In genomic region chr13:57855766-57856165, GRCm38 (mm10) we compare ENCODE assay signal across 30 mouse cellular contexts. TPM values are rescaled to one million over a fixed set of nuclear protein-coding genes. Genes with fewer than 3 reads are reported as not detected.
DNase-seq lines count a peak whose midpoint lies in the region; ATAC-seq lines count a peak whose summit lies in the region.
"Had no signal": no experiment of that assay in that cellular context is flagged by ENCODE, and none has a peak within 500 bp of the region (broad histone marks: within the 10 kb centered on the region; RNA-seq: fewer than 3 reads in every experiment).

No protein-coding gene starts in this region.

- no peaks in the 10 kb centered on the region for H3K36me3 ChIP-seq in forebrain, embryonic 15.5 days
- no peaks in the 10 kb centered on the region for H3K36me3 ChIP-seq in forebrain, embryonic 12.5 days (replicated peaks)
- H3K36me3 ChIP-seq in hindbrain, embryonic 13.5 days: no peaks in the 10 kb centered on the region
- no peaks in the 10 kb centered on the region for H3K36me3 ChIP-seq in hindbrain, embryonic 11.5 days (ENCODE audit: control insufficient read depth, insufficient read depth, low read length)
- no peaks in the 10 kb centered on the region for H3K36me3 ChIP-seq in hindbrain, embryonic 14.5 days (replicated peaks; ENCODE audit: control insufficient read depth, insufficient read depth)
- H3K36me3 ChIP-seq in midbrain, embryonic 16.5 days (ENCODE audit: control insufficient read depth, insufficient read depth, low read length): no peaks in the 10 kb centered on the region
- H3K36me3 ChIP-seq: heart, embryonic 12.5 days; hindbrain, embryonic 15.5 days; intestine, embryonic 15.5 days; liver, embryonic 12.5 days had no signal

- H3K9ac ChIP-seq in forebrain, embryonic 15.5 days (replicated peaks): no peak overlapping the region
- H3K9ac ChIP-seq in forebrain, embryonic 12.5 days: no peak overlapping the region
- no peak overlapping the region for H3K9ac ChIP-seq in hindbrain, embryonic 13.5 days
- H3K9ac ChIP-seq in hindbrain, embryonic 11.5 days (ENCODE audit: low read depth, low read length): no peak overlapping the region
- no peak overlapping the region for H3K9ac ChIP-seq in hindbrain, embryonic 14.5 days
- H3K9ac ChIP-seq in midbrain, embryonic 16.5 days (ENCODE audit: low read depth, low read length): no peak overlapping the region
- H3K9ac ChIP-seq: heart, embryonic 12.5 days; hindbrain, embryonic 15.5 days; intestine, embryonic 15.5 days; liver, embryonic 12.5 days; liver, postnatal 0 days had no signal

- 53% methylated on average over 4 of the region's 4 CpGs for WGBS in forebrain, embryonic 15.5 days
- 62% methylated on average over 4 of the region's 4 CpGs for WGBS in forebrain, embryonic 12.5 days
- WGBS in hindbrain, embryonic 13.5 days: 38% methylated on average over 4 of the region's 4 CpGs
- whole genome bisulfite sequencing in hindbrain, embryonic 11.5 days: 60% methylated on average over 4 of the region's 4 CpGs
- WGBS in hindbrain, embryonic 14.5 days: 33% methylated on average over 4 of the region's 4 CpGs
- 45% methylated on average over 4 of the region's 4 CpGs for WGBS in midbrain, embryonic 16.5 days

- no peak for ATAC-seq in forebrain, embryonic 15.5 days (replicated peaks)
- ATAC-seq in forebrain, embryonic 12.5 days (ENCODE audit: low FRiP score): no peak
- ATAC-seq in hindbrain, embryonic 13.5 days (ENCODE audit: low FRiP score): no peak; the same call in 1 of the 2 replicates
- ATAC-seq in hindbrain, embryonic 11.5 days (ENCODE audit: low FRiP score): no peak
- no peak for ATAC-seq in hindbrain, embryonic 14.5 days (ENCODE audit: low FRiP score)
- no peak for ATAC-seq in midbrain, embryonic 16.5 days
- ATAC-seq in erythroblast, adult 5-6 weeks (replicated peaks; ENCODE audit: low FRiP score, poor library complexity, severe bottlenecking): no peak
- ATAC-seq: intestine, embryonic 15.5 days; liver, embryonic 12.5 days; liver, postnatal 0 days had no signal

- H3K4me3 ChIP-seq in forebrain, embryonic 15.5 days: no peak overlapping the region
- no peak overlapping the region for H3K4me3 ChIP-seq in forebrain, embryonic 12.5 days (replicated peaks)
- H3K4me3 ChIP-seq in hindbrain, embryonic 13.5 days: no peak overlapping the region
- H3K4me3 ChIP-seq in hindbrain, embryonic 11.5 days (ENCODE audit: low read depth, low read length): no peak overlapping the region
- H3K4me3 ChIP-seq in hindbrain, embryonic 14.5 days (replicated peaks; ENCODE audit: low read length): no peak overlapping the region
- H3K4me3 ChIP-seq in midbrain, embryonic 16.5 days (ENCODE audit: low read depth, low read length): no peak overlapping the region
- H3K4me3 ChIP-seq: heart, embryonic 12.5 days; hindbrain, embryonic 15.5 days; intestine, embryonic 15.5 days; liver, embryonic 12.5 days; megakaryocyte, embryonic 14.5 days had no signal

- no peaks in the 10 kb centered on the region for H3K9me3 ChIP-seq in forebrain, embryonic 15.5 days
- H3K9me3 ChIP-seq in forebrain, embryonic 12.5 days: no peaks in the 10 kb centered on the region
- H3K9me3 ChIP-seq in hindbrain, embryonic 13.5 days: no peaks in the 10 kb centered on the region
- no peaks in the 10 kb centered on the region for H3K9me3 ChIP-seq in hindbrain, embryonic 11.5 days (ENCODE audit: control insufficient read depth, low read length)
- no peaks in the 10 kb centered on the region for H3K9me3 ChIP-seq in hindbrain, embryonic 14.5 days (ENCODE audit: control insufficient read depth, low read length)
- no peaks in the 10 kb centered on the region for H3K9me3 ChIP-seq in midbrain, embryonic 16.5 days (replicated peaks; ENCODE audit: control insufficient read depth, low read length, poor library complexity, severe bottlenecking)
- H3K9me3 ChIP-seq: heart, embryonic 12.5 days; hindbrain, embryonic 15.5 days; intestine, embryonic 15.5 days; liver, embryonic 12.5 days had no signal

- no peak for DNase-seq in hindbrain, embryonic 11.5 days (ENCODE audit: low spot score)
- no peak for DNase-seq in hindbrain, embryonic 14.5 days (ENCODE audit: low spot score)
- DNase-seq in spleen, postnatal 14 days (ENCODE audit: low spot score in 2 of 2): no peak
- DNase-seq: adrenal gland, postnatal 14 days; cerebellum, adult 11-12 months; cerebellum, postnatal 10 days; gastrocnemius, postnatal 14 days; heart, adult 18-20 months; kidney, adult 2 months; kidney, postnatal 36 days; layer of hippocampus, postnatal 36 days; left cerebral cortex, postnatal 4 days; liver, postnatal 0 days; lung, postnatal 36 days; right cerebral cortex, postnatal 4 days; thymus, adult 2 months; thymus, postnatal 36 days had no signal

- no peaks in the 10 kb centered on the region for H3K27me3 ChIP-seq in forebrain, embryonic 15.5 days
- H3K27me3 ChIP-seq in forebrain, embryonic 12.5 days: no peaks in the 10 kb centered on the region
- H3K27me3 ChIP-seq in hindbrain, embryonic 13.5 days: no peaks in the 10 kb centered on the region
- H3K27me3 ChIP-seq in hindbrain, embryonic 11.5 days (ENCODE audit: control insufficient read depth, insufficient read depth, low read length): no peaks in the 10 kb centered on the region
- H3K27me3 ChIP-seq in hindbrain, embryonic 14.5 days (ENCODE audit: control insufficient read depth, insufficient read depth, low read length): no peaks in the 10 kb centered on the region
- H3K27me3 ChIP-seq in midbrain, embryonic 16.5 days (ENCODE audit: control insufficient read depth, insufficient read depth, low read depth, low read length): no peaks in the 10 kb centered on the region
- H3K27me3 ChIP-seq: hindbrain, embryonic 15.5 days; intestine, embryonic 15.5 days; liver, embryonic 12.5 days; megakaryocyte, embryonic 14.5 days had no signal

- H3K4me1 ChIP-seq in forebrain, embryonic 15.5 days: no peaks in the 10 kb centered on the region
- H3K4me1 ChIP-seq in forebrain, embryonic 12.5 days: peaks cover 6% of the 10 kb centered on the region; the same call in 1 of the 2 replicates
- peaks cover 39% of the 10 kb centered on the region for H3K4me1 ChIP-seq in hindbrain, embryonic 13.5 days (replicated peaks)
- no peaks in the 10 kb centered on the region for H3K4me1 ChIP-seq in hindbrain, embryonic 11.5 days (replicated peaks; ENCODE audit: control insufficient read depth, insufficient read depth, low read length)
- peaks cover 19% of the 10 kb centered on the region; the same call in 1 of the 2 replicates for H3K4me1 ChIP-seq in hindbrain, embryonic 14.5 days (replicated peaks; ENCODE audit: control insufficient read depth, insufficient read depth, low read length)
- peaks cover 12% of the 10 kb centered on the region; the same call in 1 of the 2 replicates for H3K4me1 ChIP-seq in midbrain, embryonic 16.5 days (ENCODE audit: control insufficient read depth, insufficient read depth, low read length)
- H3K4me1 ChIP-seq: heart, embryonic 12.5 days; intestine, embryonic 15.5 days; liver, embryonic 12.5 days; megakaryocyte, embryonic 14.5 days had no signal

- H3K27ac ChIP-seq in forebrain, embryonic 15.5 days (replicated peaks): peak overlapping the region; percentile 18; the same call in 1 of the 2 replicates
- no peak overlapping the region for H3K27ac ChIP-seq in forebrain, embryonic 12.5 days
- peak overlapping the region; percentile 74 for H3K27ac ChIP-seq in hindbrain, embryonic 13.5 days
- H3K27ac ChIP-seq in hindbrain, embryonic 11.5 days (ENCODE audit: low read depth, low read length): no peak overlapping the region
- H3K27ac ChIP-seq in hindbrain, embryonic 14.5 days: peak overlapping the region; percentile 78
- H3K27ac ChIP-seq in midbrain, embryonic 16.5 days (ENCODE audit: low read length): peak overlapping the region; percentile 56; the same call in 1 of the 2 replicates
- H3K27ac ChIP-seq: hindbrain, embryonic 15.5 days; intestine, embryonic 15.5 days; liver, embryonic 12.5 days had no signal

- H3K4me2 ChIP-seq in forebrain, embryonic 15.5 days (replicated peaks): no peak overlapping the region
- no peak overlapping the region for H3K4me2 ChIP-seq in forebrain, embryonic 12.5 days
- no peak overlapping the region for H3K4me2 ChIP-seq in hindbrain, embryonic 13.5 days
- no peak overlapping the region for H3K4me2 ChIP-seq in hindbrain, embryonic 11.5 days (replicated peaks; ENCODE audit: low read depth, low read length)
- H3K4me2 ChIP-seq in hindbrain, embryonic 14.5 days (replicated peaks): no peak overlapping the region
- no peak overlapping the region for H3K4me2 ChIP-seq in midbrain, embryonic 16.5 days (ENCODE audit: low read length)
- H3K4me2 ChIP-seq: heart, embryonic 12.5 days; hindbrain, embryonic 15.5 days; intestine, embryonic 15.5 days; liver, embryonic 12.5 days had no signal

RNA-seq across cellular contexts. Expression of gene Spock1, which starts 52.4 kb away (rescaled TPM):
- 35.9 and 36.7 TPM in 2 replicates for polyA plus RNA-seq in forebrain, embryonic 15.5 days (2015; fragmentation: Nextera tagmentation; extraction: Ambion mirVana)
- polyA plus RNA-seq in forebrain, embryonic 12.5 days (2016; fragmentation: Nextera tagmentation; extraction: Ambion mirVana): 9.5 and 12.0 TPM in 2 replicates
- 69.4 and 70.1 TPM in 2 replicates for polyA plus RNA-seq in hindbrain, embryonic 13.5 days (2015; fragmentation: Nextera tagmentation; extraction: Ambion mirVana)
- 17.0 and 19.0 TPM in 2 replicates for polyA plus RNA-seq in hindbrain, embryonic 11.5 days (2014; fragmentation: Nextera tagmentation; extraction: Ambion mirVana)
- 104 and 118 TPM in 2 replicates for polyA plus RNA-seq in hindbrain, embryonic 14.5 days (2014; fragmentation: Nextera tagmentation; extraction: Ambion mirVana)
- 76.1 and 81.8 TPM in 2 replicates for polyA plus RNA-seq in midbrain, embryonic 16.5 days (2015; fragmentation: Nextera tagmentation; extraction: Ambion mirVana)
- total RNA-seq in erythroblast, adult 5-6 weeks (2015; ENCODE audit: low replicate concordance): not detected in 2 replicates
- total RNA-seq in erythroblast, adult 5-6 weeks (2017; ENCODE audit: low replicate concordance): not detected in 2 replicates
- total RNA-seq: common myeloid progenitor, adult 5-6 weeks; monocyte, adult 5-6 weeks had no signal
- polyA plus RNA-seq: liver, postnatal 0 days; spleen, adult 2 months had no signal

Comparison
In these comparisons a context has a peak if more than half of its experiments do, and no peak if none do; other contexts are left out.
1. H3K27ac ChIP-seq: peak in forebrain, embryonic 15.5 days (single experiment), hindbrain, embryonic 13.5 days (single experiment), hindbrain, embryonic 14.5 days (single experiment) and midbrain, embryonic 16.5 days (single experiment); none in forebrain, embryonic 12.5 days (single experiment) and hindbrain, embryonic 11.5 days (single experiment).